Mouse (Mus musculus) bone marrow macrophage, adult 2 months (primary cell): Measurements from ENCODE around the gene Btbd9. TPM values are rescaled to one million over a fixed set of nuclear protein-coding genes. Genes with fewer than 3 reads are reported as not detected.

ENCODE experiments used
- H3K27ac ChIP-seq: 2 replicates; pipeline ENCODE4 v1.5.1; 2012; ENCODE audit warnings: low read depth, low read length; ENCODE audit not compliant: insufficient read depth
- H3K4me1 ChIP-seq: 2 replicates; pipeline ENCODE4 v1.6.1; 2012; ENCODE audit warnings: low read length; ENCODE audit not compliant: control insufficient read depth, insufficient read depth
- H3K4me3 ChIP-seq: 2 replicates; pipeline ENCODE4 v1.5.1; 2012; ENCODE audit warnings: mild to moderate bottlenecking, low read length, moderate library complexity; ENCODE audit not compliant: insufficient read depth
- CTCF ChIP-seq: IDR thresholded peaks from 2 replicates; pipeline ENCODE4 v1.5.1; 2012; ENCODE audit warnings: low read depth, mild to moderate bottlenecking, low read length, moderate library complexity
- POLR2A ChIP-seq: IDR thresholded peaks from 2 replicates; pipeline ENCODE4 v1.6.1; 2012; ENCODE audit warnings: mild to moderate bottlenecking, low read depth, low read length, borderline replicate concordance
- polyA plus RNA-seq: library from polyadenylated mRNA; stranded (reverse); fragments of >200 nt; gene quantifications from 2 replicates; pipeline ENCODE4 v1.2.4, GENCODE M21; 2012; ENCODE audit not compliant: missing spikeins, insufficient read depth, insufficient read length

Btbd9 gene
- polyA plus RNA-seq, 1 experiment = 22.9 TPM

GRCm38 (mm10) chr17:30354381-30354780 is 221.9 kb downstream of the Btbd9 start:
- TF ChIP-seq CTCF (no peak), POLR2A (no peak)
- H3K4me1 ChIP-seq = no peaks in the 10 kb centered on the region
- H3K27ac ChIP-seq = no peak overlapping the region
- H3K4me3 ChIP-seq = no peak overlapping the region

GRCm38 (mm10) chr17:30348031-30348430 is 228.3 kb downstream of the Btbd9 start:
- Histone ChIP-seq H3K27ac (no peak overlapping the region), H3K4me3 (no peak overlapping the region), H3K4me1 (peaks cover 5% of the 10 kb centered on the region; the same call in 1 of the 2 replicates)
- TF ChIP-seq CTCF (no peak), POLR2A (no peak)

GRCm38 (mm10) chr17:30347101-30347613 is 229.1 kb downstream of the Btbd9 start:
- Histone ChIP-seq H3K27ac (no peak overlapping the region), H3K4me3 (no peak overlapping the region), H3K4me1 (peaks cover 5% of the 10 kb centered on the region; the same call in 1 of the 2 replicates)
- TF ChIP-seq POLR2A = no peak
- no peak for TF ChIP-seq CTCF

GRCm38 (mm10) chr17:30345008-30345407 is 231.3 kb downstream of the Btbd9 start:
- H3K27ac ChIP-seq = no peak overlapping the region
- peaks cover 5% of the 10 kb centered on the region; the same call in 1 of the 2 replicates for H3K4me1 ChIP-seq
- no peak for TF ChIP-seq POLR2A
- no peak for TF ChIP-seq CTCF
- no peak overlapping the region for H3K4me3 ChIP-seq

DNA sequence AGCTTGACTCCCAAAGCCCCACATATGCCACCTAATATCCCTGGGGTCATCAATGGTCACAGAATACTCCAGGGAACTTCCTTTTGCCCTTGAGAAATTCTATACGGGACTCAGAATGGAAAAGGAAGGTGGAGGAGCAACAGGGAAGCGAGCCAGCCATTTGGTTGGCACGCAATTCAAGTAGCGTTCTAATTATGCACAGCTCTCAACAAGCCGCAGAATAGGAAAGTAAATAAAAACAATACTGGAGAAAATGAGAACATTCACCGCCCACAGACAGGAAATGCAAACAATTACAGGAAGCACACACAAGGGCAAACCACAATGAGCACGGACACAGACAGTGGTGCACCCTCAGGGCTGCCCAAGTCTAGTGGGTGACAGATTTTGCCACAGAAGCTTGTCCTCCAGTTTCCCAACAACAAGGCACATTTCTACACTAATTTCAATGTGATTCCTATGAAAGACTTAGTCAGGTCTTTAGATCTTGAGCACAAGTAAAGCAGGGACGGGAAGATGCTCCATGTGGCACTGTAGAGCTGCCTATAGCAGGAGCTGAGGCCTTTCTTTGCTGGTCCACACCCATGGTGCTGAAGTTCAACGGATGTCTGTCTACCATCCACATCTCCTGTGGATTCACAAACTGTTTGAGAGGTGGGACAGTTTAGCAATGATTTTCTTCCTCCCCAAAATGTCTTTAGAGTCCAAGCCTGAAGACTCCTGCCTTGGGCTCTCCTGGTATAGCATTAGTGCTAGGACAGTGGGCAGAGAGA is 232.4 kb downstream of the Btbd9 start:
- peaks cover 5% of the 10 kb centered on the region; the same call in 1 of the 2 replicates for H3K4me1 ChIP-seq
- TF ChIP-seq CTCF (no peak), POLR2A (no peak)
- H3K4me3 ChIP-seq = no peak overlapping the region
- no peak overlapping the region for H3K27ac ChIP-seq

DNA sequence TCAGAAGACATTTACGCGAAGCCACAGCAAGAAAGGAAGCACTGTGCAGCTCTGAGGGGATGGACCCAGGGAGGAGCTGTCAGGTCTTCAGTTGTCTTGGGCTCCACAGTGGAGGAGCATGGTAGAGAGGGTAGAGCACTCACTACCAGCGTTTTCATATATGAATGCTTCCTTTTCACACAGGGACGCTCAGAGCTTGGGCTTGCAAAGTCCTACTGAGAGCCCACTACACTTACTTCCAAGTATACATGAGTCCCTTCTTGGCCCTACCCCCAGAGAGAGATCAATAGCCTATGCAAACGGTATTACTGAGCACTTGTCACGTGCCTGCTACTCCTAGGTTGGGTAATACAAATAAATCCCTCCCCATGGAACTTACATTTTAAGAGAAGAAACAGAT is 234.7 kb downstream of the Btbd9 start:
- peaks cover 5% of the 10 kb centered on the region; the same call in 1 of the 2 replicates for H3K4me1 ChIP-seq
- TF ChIP-seq CTCF (no peak), POLR2A (no peak)
- H3K27ac ChIP-seq = no peak overlapping the region
- H3K4me3 ChIP-seq = no peak overlapping the region

GRCm38 (mm10) chr17:30340495-30341126 is 235.7 kb downstream of the Btbd9 start:
- H3K4me1 ChIP-seq = peaks cover 5% of the 10 kb centered on the region; the same call in 1 of the 2 replicates
- no peak overlapping the region for H3K4me3 ChIP-seq
- TF ChIP-seq POLR2A (no peak), CTCF (no peak)
- H3K27ac ChIP-seq = no peak overlapping the region

DNA sequence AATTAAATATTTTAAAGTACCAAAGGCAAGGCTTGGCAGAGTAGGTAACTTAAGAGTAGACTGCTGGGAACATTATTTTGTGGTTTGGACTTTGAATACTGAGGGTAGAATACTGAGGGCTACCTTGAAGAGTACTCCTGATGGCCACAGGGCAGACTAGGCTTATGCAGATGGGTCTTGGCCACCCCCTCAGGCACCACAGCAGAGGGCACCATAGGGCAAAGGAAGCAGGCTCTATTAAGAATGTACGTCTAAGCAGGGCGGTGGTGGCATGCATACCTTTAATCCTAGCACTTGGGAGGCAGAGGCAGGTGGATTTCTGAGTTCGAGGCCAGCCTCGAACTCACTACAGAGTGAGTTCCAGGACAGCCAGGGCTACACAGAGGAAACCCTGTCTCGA is 237.0 kb downstream of the Btbd9 start:
- peaks cover 5% of the 10 kb centered on the region; the same call in 1 of the 2 replicates for H3K4me1 ChIP-seq
- no peak overlapping the region for H3K27ac ChIP-seq
- TF ChIP-seq POLR2A (no peak), CTCF (no peak)

GRCm38 (mm10) chr17:30336816-30337215 is 239.5 kb downstream of the Btbd9 start:
- no peak overlapping the region for H3K27ac ChIP-seq
- no peaks in the 10 kb centered on the region for H3K4me1 ChIP-seq
- TF ChIP-seq POLR2A (no peak), CTCF (no peak)
- H3K4me3 ChIP-seq = no peak overlapping the region

More for the DNA sequence above, 237.0 kb downstream of the Btbd9 start:
- H3K4me3 ChIP-seq = no peak overlapping the region

GRCm38 (mm10) chr17:30336280-30336679 is 240.0 kb downstream of the Btbd9 start:
- no peak overlapping the region for H3K4me3 ChIP-seq
- H3K27ac ChIP-seq = no peak overlapping the region
- H3K4me1 ChIP-seq = no peaks in the 10 kb centered on the region
- TF ChIP-seq CTCF (no peak), POLR2A (no peak)
